Mouse (Mus musculus) ovary, postnatal 10 days (tissue): ENCODE results near the gene Syt16.
A peak's percentile ranks its signal among the peaks of the same experiment; 100 is the strongest.

Experiments used
- DNase-seq: peaks from one replicate; pipeline ENCODE4 v3.0.0; 2022; ENCODE audit warnings: low spot score

Gene Syt16

DNA sequence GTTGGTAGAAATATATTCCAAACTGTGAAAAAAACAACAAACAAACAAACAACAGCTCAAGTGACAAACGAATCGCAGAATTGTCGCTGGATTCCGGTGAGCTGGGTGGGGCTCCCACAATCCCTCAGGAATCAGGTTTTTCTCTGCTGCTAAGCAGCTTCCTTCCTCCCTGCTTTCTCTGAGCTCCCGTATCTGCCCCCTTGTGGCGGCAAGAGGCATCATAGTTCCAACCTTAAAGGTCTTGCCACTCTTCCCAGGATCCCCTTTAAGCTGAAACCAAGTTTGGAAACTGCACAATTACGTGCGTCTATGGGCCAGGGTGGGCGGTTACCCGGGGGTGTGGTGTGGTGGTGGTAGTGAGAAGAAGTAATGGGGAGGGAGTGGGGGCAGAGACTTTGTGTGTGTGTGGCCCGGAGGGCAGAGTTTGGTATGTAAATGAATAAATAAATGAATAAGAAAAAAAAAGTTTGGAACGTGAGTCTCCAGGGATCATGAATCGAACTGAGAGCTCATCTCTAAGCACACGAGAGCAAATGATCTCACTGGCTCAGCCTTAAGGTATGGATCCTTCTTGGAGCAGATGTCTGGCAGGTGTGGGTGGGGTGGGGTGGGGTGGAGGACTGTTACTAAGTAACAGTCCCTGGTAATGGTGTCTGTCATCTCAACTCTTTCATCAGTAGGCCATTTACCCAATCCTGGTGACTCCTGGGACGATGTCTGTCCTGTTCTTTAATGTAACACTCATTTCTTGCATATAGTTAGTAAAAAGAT is 319.7 kb downstream of the Syt16 start:
- peak; percentile 44 for DNase-seq

DNA sequence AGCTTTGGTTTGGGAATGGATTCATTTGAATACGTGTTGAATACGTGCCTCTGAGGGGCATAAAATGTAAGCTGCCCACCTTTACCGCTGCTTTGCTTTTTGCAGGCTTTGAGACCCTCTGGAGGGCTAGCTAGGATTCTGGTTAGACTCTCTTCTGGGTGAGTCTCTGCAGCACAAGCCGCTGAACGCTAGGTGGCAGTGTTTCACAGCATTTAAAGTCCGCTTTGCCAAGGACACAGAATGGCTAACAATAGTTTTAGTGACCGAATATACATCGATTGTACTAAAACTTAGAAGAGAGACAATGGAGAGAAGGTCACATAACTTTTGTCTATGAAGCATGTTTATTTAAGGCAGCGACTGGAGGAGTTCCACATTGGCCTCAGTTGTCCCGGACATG is 322.9 kb downstream of the Syt16 start:
- peak; percentile 37 for DNase-seq

DNA sequence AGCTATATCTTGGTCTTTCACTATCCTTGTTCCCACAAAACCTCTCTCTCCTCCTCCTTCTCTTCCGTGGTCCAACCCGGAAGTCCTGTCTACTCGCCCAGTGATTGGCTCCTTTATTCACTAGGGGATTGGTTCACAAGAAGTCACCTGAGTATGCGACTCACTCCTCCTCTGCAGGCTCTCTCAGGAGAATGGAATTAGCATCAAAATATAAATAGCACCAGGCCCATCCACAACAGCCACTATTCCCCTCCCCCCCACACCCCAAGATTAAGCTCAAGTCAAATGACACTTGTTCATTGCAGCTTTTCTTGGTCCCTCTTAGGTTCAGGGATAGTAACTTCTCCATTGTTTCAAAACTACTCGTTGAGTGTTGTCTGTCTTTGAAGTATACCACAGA is 324.5 kb downstream of the Syt16 start:
- no peak for DNase-seq
